Mouse (Mus musculus) layer of hippocampus, adult 6 months (tissue): Measurements from ENCODE around the gene Smc3. TPM values are rescaled to one million over a fixed set of nuclear protein-coding genes. Genes with fewer than 3 reads are reported as not detected.

Source experiments
- long read RNA-seq, 2 experiments: library from polyadenylated mRNA; unstranded; transcript quantifications; one replicate each; pipeline ENCODE4 v2.0.0; 2019 to 2020
- polyA plus RNA-seq: library from polyadenylated mRNA; unstranded; fragments of <200 nt; fragmentation: Nextera tagmentation; gene quantifications from 2 replicates; pipeline ENCODE4 v1.2.3, GENCODE M21; 2021

Gene Smc3
- polyA plus RNA-seq: 22.0 and 23.9 TPM in 2 replicates
- long read RNA-seq, experiment 1, partial matches to known transcripts: 123 of 127 reads
- long read RNA-seq, experiment 1, other reads (novel, unspliced or antisense): 3 of 127 reads
- long read RNA-seq, experiment 2, full-length matches to known transcripts: 55 of 207 reads
- long read RNA-seq, experiment 2, partial matches to known transcripts: 150 of 207 reads
- long read RNA-seq, experiment 2, other reads (novel, unspliced or antisense): 2 of 207 reads

DNA sequence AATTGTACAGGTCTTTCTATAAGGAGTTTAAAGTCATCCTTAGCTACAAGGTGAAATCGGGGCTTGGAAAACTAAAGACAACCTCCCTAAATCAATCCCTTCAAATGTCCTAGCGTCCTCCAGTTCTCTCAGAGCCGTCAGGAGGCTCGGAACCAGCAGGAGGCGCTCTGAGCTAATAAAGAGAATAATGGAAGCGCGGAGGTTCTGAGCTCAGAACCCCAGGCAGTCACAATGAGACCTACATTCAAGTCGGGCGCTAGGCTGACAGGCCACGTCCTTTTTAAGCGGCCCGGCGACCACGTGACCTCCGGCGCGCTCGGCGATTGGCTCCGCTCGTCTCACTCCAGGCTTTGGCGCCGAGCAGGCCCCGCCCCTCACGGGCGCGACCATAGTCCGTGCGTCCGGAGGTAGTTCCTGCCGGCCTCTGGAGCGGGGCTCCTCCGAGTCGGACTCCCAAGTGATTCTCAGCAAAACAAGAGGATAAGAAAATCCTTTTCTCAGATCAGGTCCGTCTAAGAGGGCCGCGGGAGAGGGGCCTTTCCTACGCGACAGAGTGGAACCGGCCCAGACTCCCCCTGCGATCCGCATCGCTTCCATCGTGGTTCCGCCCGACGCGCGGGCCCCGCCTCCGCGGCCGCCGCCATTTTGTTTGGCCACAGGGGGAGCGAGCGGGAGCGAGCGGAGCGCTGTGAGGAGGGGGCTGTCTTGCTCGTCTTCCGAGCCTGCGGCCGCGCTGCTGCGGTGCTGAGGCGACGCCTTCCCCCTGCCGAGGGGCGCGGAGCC, at the start of gene Smc3:
Gene Smc3, plus strand, starts transcription at position 642 of the 783 bp plus-strand sequence.

DNA sequence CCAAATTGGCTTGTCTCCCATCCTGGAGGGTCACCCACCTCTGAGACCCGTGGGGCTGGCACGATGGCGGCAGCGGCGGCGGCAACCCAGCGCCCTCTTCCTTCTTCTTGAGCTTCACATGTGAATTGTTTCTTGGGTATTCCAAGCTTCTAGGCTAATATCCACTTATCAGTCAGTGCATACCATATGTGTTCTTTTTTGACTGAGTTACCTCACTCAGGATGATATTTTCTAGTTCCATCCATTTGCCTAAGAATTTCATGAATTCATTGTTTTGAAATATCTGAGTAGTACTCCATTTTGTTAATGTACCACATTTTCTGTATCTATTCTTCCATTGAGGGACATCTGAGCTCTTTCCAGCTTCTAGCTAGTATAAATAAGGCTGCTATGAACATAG, 11.2 kb upstream of the Smc3 start, which contains the start of gene Nutf2-ps1:
Gene Nutf2-ps1, minus strand, starts transcription at position 101 of the 400 bp plus-strand sequence.

DNA sequence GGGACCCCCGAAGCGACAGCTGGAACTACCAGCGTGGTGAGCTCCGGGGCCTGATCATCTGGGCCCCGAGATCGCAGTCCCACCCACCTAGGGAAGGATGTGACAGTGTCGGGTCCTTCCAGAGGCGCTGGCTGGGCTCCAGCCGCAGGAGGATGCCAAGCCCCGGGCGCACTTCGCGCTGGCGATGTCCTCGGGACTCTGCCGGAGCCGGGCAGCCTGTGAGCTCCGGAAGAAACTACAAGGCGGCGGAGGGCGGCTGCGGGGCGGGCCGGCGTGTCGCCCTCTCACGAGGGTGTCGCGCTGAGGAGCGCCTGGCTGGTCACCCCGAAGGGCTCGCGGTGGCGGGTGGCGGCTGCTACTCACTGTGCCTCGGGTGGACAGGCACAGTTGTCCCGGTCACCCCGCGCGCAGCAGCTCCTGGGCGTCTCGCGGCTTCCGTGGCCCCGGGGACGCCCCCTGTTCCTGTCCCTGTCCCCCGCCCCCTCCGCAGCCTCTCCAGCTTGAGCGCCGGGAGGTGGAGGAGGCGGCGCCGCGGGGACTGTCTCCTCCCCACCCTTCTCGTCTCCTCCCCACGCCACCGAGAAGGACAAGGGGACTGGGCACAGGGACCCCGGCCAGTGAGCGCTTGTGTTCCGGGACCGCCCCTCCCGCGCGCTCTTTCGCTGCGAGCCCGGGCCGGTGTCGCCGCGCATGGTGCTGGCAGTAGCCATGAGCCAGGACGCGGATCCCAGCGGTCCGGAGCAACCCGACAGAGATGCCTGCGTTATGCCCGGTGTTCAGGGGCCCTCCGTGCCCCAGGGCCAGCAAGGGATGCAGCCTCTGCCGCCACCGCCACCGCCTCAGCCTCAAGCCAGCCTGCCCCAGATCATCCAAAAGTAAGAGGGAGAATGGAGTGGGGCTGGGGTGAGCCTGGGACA, 76.8 kb downstream of the Smc3 start, which contains the start of gene Rbm20:
Gene Rbm20, plus strand, starts transcription at position 589 of the 917 bp plus-strand sequence.

Other genes starting within 250 kb of the Smc3 start
- gene Gm10197, start 228.6 kb upstream of the Smc3 start, polyA plus RNA-seq: 6.9 and 7.8 TPM in 2 replicates
- gene Smndc1, start 209.8 kb upstream of the Smc3 start, polyA plus RNA-seq: 18.0 and 18.7 TPM in 2 replicates
- gene Dusp5, start 71.3 kb upstream of the Smc3 start, polyA plus RNA-seq: 8.2 and 8.5 TPM in 2 replicates
- 30.4 and 32.9 TPM in 2 replicates for gene Nutf2-ps1, start 11.3 kb upstream of the Smc3 start, polyA plus RNA-seq
- gene Rbm20, start 76.9 kb downstream of the Smc3 start, polyA plus RNA-seq: 0.63 and 0.98 TPM in 2 replicates